Mouse (Mus musculus) C2C12 (cell line): ENCODE results near the gene Rbm20.

Source experiments
- CEBPB ChIP-seq: IDR thresholded peaks from one replicate; pipeline ENCODE4 v1.6.1; 2011; ENCODE audit warnings: low read depth, mild to moderate bottlenecking, control low read depth, moderate library complexity
- CTCF ChIP-seq: IDR thresholded peaks from one replicate; pipeline ENCODE4 v1.5.1; 2011; ENCODE audit not compliant: control insufficient read depth, insufficient read depth, insufficient read length
- FOSL1 ChIP-seq: IDR thresholded peaks from one replicate; pipeline ENCODE4 v1.8.0; 2011; ENCODE audit warnings: mild to moderate bottlenecking, low read length; ENCODE audit not compliant: poor library complexity, insufficient read depth, severe bottlenecking
- MAX ChIP-seq: IDR thresholded peaks from one replicate; pipeline ENCODE4 v1.6.1; 2011; ENCODE audit warnings: mild to moderate bottlenecking, control low read depth
- MYOD1 ChIP-seq: IDR thresholded peaks from one replicate; pipeline ENCODE4 v1.6.1; 2011; ENCODE audit warnings: low read depth; ENCODE audit not compliant: control insufficient read depth, insufficient read length
- MYOG ChIP-seq: IDR thresholded peaks from one replicate; pipeline ENCODE4 v1.6.1; 2011; ENCODE audit not compliant: control insufficient read depth, insufficient read length; ENCODE audit errors: extremely low read depth
- USF1 ChIP-seq: IDR thresholded peaks from one replicate; pipeline ENCODE4 v1.6.1; 2011; ENCODE audit warnings: low read depth, mild to moderate bottlenecking, control low read depth, moderate library complexity

DNA sequence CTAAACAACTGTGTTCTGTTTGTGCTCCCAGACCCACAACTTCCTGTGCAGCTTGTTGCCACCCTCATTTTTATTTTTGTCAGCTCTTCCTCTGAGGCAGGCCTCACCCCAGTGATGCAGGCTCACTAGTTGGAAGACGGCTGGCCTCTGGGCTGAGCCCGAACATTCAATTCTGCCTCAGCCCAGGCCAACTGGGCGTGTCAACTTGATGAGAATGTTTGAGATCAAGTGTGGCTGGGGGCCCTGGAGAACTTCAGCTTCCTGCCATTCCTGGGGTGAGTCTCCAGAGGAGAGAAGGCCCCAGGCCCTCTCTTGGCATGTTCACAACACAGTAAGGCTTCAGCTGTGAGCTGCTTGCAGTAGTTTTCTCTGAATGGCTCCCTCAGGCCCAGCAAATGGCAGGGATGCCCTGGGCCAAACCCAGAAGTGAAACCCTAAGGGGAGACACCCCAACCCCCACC, 216.6 kb downstream of the Rbm20 start:
- TF ChIP-seq CTCF (no peak), USF1 (no peak), FOSL1 (no peak), MAX (no peak), MYOG (no peak), MYOD1 (no peak), CEBPB (no peak)
